Mouse (Mus musculus) limb, embryonic 11.5 days (tissue): ENCODE results near the gene Wdpcp. TPM values are rescaled to one million over a fixed set of nuclear protein-coding genes. Genes with fewer than 3 reads are reported as not detected.

ENCODE experiments used
- ATAC-seq: fragments of 200-750 bp; cut with Nextera tagmentation; 2 replicates; pipeline ENCODE4 v1.8.0; 2017; ENCODE audit warnings: low read depth; ENCODE audit not compliant: insufficient number of reproducible peaks, low FRiP score, low TSS enrichment
- DNase-seq: peaks from one replicate; pipeline ENCODE4 v3.0.0-alpha.2; 2015; ENCODE audit warnings: low spot score
- H3K27ac ChIP-seq: fragments of 300-500 bp; sonication (generic); replicated peaks from 2 replicates; pipeline ENCODE4 v1.5.1; 2014; ENCODE audit warnings: low read depth, mild to moderate bottlenecking, low read length
- H3K27me3 ChIP-seq: fragments of 300-500 bp; sonication (generic); 2 replicates; pipeline ENCODE4 v1.6.1; 2014; ENCODE audit warnings: mild to moderate bottlenecking, low read length, mixed read lengths; ENCODE audit not compliant: control insufficient read depth, insufficient read depth
- H3K36me3 ChIP-seq: fragments of 300-500 bp; sonication (generic); 2 replicates; pipeline ENCODE4 v1.6.1; 2014; ENCODE audit warnings: mild to moderate bottlenecking, low read length, moderate library complexity, mixed read lengths; ENCODE audit not compliant: control insufficient read depth, insufficient read depth
- H3K4me1 ChIP-seq: fragments of 300-500 bp; sonication (generic); 2 replicates; pipeline ENCODE4 v1.6.1; 2014; ENCODE audit warnings: low read length, mixed read lengths; ENCODE audit not compliant: control insufficient read depth, insufficient read depth
- H3K4me2 ChIP-seq: fragments of 300-500 bp; sonication (generic); 2 replicates; pipeline ENCODE4 v1.6.1; 2014; ENCODE audit warnings: low read depth, mild to moderate bottlenecking, moderate library complexity; ENCODE audit not compliant: severe bottlenecking
- H3K4me3 ChIP-seq: fragments of 300-500 bp; sonication (generic); 2 replicates; pipeline ENCODE4 v1.5.1; 2014; ENCODE audit warnings: low read depth, low read length
- H3K9ac ChIP-seq: fragments of 300-500 bp; sonication (generic); 2 replicates; pipeline ENCODE4 v1.6.1; 2014; ENCODE audit warnings: mild to moderate bottlenecking, low read length
- H3K9me3 ChIP-seq: fragments of 300-500 bp; sonication (generic); 2 replicates; pipeline ENCODE4 v1.6.1; 2016; ENCODE audit warnings: low read length; ENCODE audit not compliant: control insufficient read depth
- WGBS: fragments of 180-500 bp; shearing (Covaris S2); extraction: QIAGEN DNeasy Blood & Tissue Kit; methylation state at CpG from one replicate; pipeline ENCODE4 v1.1.7; 2014; 5-methylcytosine and 5-hydroxymethylcytosine counted together
- polyA plus RNA-seq: library from polyadenylated mRNA; unstranded; fragments of >200 nt; fragmentation: Nextera tagmentation; extraction: Ambion mirVana; gene quantifications from 2 replicates; pipeline ENCODE4 v1.2.1, GENCODE M21; 2014

The Wdpcp gene
- polyA plus RNA-seq, 1 experiment from 2014 or later: 7.5 TPM

DNA sequence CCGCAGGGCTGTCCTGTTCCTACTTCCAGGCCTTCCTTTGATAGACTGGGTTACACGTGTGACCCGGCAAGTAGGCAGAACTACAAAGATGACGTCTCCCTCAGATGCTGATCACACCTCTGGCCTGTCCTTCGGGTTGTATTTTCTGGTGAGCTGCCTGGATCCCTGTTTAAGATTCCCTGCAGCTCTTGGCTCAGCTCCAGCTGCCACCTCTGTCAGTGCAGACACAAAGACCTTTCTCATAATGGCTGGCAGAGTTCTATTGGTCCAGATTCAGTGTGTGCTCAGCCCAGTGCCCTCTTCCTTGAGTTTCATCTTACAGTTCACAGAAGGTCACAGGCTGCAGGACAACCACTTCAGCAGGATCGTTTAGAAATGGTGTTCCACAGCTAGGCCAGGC, 292.0 kb downstream of the Wdpcp start:
- no peak overlapping the region for H3K4me3 ChIP-seq
- H3K4me1 ChIP-seq: 0 out of 2 replicates have a peak, but pooled peaks cover 3% of the 10 kb centered on the region
- DNase-seq (peak; percentile 27), ATAC-seq (no peak)
- H3K36me3 ChIP-seq: no peaks in the 10 kb centered on the region
- no peaks in the 10 kb centered on the region for H3K9me3 ChIP-seq
- no peak overlapping the region for H3K4me2 ChIP-seq
- H3K27ac ChIP-seq: no peak overlapping the region; the same call in 1 of the 2 replicates
- H3K27me3 ChIP-seq: no peaks in the 10 kb centered on the region
- WGBS: 47% methylated on average over 6 of the region's 6 CpGs
- H3K9ac ChIP-seq: no peak overlapping the region

DNA sequence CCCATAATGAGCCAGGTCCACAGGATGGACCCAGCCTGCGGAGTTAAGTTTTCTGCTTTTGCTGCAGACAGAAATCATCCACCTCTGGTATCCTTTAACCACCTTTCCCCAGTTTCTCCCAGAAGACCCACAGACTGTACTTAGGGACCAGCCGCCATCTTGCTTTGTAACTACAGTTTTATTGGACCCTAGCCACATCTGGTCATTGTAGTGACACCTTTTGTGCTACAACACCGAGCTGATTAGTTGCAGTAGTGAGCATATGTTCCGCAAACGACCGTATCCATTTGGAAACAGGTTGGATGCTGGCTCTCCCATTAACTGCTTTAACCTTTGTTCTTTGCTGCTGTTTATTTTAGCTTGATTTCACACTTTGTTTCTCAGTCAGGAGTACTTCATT, 292.5 kb downstream of the Wdpcp start:
- Histone ChIP-seq H3K27me3 (no peaks in the 10 kb centered on the region), H3K9me3 (no peaks in the 10 kb centered on the region), H3K4me2 (no peak overlapping the region), H3K36me3 (no peaks in the 10 kb centered on the region), H3K9ac (no peak overlapping the region), H3K4me3 (no peak overlapping the region), H3K27ac (no peak overlapping the region; the same call in 1 of the 2 replicates), H3K4me1 (0 out of 2 replicates have a peak, but pooled peaks cover 3% of the 10 kb centered on the region)
- 47% methylated on average over 6 of the region's 6 CpGs for WGBS
- DNase-seq (peak; percentile 26), ATAC-seq (no peak)

DNA sequence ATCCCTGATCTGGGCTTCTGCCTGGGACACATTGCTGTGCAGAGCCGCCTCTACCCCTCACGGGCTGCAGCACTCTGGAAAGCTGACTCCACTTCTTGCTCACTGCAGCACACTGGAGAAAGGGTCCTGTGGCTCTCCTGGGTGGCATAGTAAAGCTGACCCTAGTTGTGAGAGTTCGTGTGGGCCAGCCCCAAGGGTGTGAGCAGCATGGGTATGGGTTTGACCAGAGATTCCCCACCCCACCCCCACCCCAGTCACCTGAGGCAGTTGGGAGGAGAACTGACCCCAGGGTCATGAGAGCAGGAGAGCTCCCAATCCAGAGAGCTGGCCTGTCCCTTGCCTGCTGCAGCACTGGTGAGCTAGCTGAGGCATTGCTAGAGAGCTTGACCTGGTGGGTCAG, 296.6 kb downstream of the Wdpcp start:
- Histone ChIP-seq H3K4me2 (no peak overlapping the region), H3K9me3 (no peaks in the 10 kb centered on the region), H3K4me3 (no peak overlapping the region), H3K27me3 (no peaks in the 10 kb centered on the region), H3K36me3 (no peaks in the 10 kb centered on the region), H3K9ac (no peak overlapping the region), H3K4me1 (0 out of 2 replicates have a peak, but pooled peaks cover 3% of the 10 kb centered on the region), H3K27ac (no peak overlapping the region)
- ATAC-seq (peak; percentile 13; the same call in 1 of the 2 replicates), DNase-seq (no peak)
- 56% methylated on average over 3 of the region's 3 CpGs for WGBS

DNA sequence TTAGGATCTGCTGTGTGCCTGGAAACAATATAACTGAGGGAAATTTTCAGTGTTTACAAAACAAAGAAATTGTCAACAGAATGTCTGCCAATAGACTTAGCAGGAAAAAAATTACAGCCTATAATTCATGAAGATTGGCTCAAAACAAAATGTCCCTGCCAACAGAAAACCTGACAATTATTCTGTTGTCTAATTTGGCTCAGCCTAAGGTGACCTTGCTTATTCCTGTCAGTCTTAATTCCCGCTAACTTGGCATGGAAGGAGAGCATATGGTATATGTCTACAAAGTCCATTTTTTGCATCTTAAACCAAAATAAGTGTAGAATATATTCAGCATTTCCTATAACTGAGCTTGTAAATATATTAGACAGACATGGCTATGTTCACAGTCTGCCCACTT, 298.8 kb downstream of the Wdpcp start:
- DNase-seq (no peak), ATAC-seq (no peak)
- no peaks in the 10 kb centered on the region for H3K36me3 ChIP-seq
- no peaks in the 10 kb centered on the region for H3K9me3 ChIP-seq
- H3K4me1 ChIP-seq: no peaks in the 10 kb centered on the region
- no peak overlapping the region for H3K4me3 ChIP-seq
- H3K4me2 ChIP-seq: no peak overlapping the region
- no peak overlapping the region for H3K27ac ChIP-seq
- H3K9ac ChIP-seq: no peak overlapping the region
- WGBS: 97% methylated on average over 1 of the region's 1 CpGs
- H3K27me3 ChIP-seq: no peaks in the 10 kb centered on the region

DNA sequence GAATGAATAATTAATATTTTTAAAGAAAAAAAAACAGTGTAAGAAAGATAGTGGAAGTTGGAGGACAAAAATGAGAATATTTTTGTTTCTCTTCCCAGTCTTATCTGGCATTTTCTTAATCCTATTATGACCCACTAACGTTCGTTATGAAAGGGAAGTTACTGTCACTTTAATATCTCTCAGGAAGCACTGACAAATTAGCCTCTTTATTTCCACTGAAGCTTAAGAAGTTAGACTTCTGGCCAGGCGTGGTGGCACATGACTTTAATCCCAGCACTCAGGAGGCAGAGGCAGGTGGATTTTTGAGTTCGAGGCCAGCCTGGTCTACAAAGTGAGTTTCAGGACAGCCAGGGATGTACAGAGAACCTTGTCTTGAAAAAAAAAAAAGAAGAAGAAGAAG, 299.7 kb downstream of the Wdpcp start:
- DNase-seq (no peak), ATAC-seq (no peak)
- Histone ChIP-seq H3K4me1 (no peaks in the 10 kb centered on the region), H3K27ac (no peak overlapping the region), H3K9ac (no peak overlapping the region), H3K4me3 (no peak overlapping the region), H3K4me2 (no peak overlapping the region), H3K36me3 (no peaks in the 10 kb centered on the region), H3K27me3 (no peaks in the 10 kb centered on the region), H3K9me3 (no peaks in the 10 kb centered on the region)
- 72% methylated on average over 4 of the region's 4 CpGs for WGBS

DNA sequence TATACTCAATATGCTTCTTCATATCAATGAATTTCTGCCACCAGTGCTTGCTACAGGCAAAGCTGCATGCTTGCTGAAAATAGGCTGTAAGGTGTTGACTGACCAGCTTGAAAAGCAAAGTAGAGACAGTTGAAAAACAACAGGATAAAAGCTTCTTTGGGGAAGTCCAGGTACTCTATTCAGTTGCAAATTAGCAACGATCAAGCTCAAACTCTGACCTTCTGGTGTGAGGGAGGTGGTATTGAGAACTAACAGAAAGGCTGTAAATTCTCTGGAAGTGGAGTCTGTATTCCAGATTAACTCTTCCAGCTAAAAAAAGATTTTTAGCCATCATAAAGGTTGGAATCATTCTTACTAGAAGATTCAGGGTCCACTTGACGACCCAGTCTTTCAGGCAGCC, 303.0 kb downstream of the Wdpcp start:
- 85% methylated on average over 2 of the region's 2 CpGs for WGBS
- Histone ChIP-seq H3K9ac (no peak overlapping the region), H3K27me3 (no peaks in the 10 kb centered on the region), H3K27ac (no peak overlapping the region), H3K4me1 (no peaks in the 10 kb centered on the region), H3K4me2 (no peak overlapping the region), H3K4me3 (no peak overlapping the region), H3K36me3 (no peaks in the 10 kb centered on the region), H3K9me3 (no peaks in the 10 kb centered on the region)
- ATAC-seq (no peak), DNase-seq (no peak)

DNA sequence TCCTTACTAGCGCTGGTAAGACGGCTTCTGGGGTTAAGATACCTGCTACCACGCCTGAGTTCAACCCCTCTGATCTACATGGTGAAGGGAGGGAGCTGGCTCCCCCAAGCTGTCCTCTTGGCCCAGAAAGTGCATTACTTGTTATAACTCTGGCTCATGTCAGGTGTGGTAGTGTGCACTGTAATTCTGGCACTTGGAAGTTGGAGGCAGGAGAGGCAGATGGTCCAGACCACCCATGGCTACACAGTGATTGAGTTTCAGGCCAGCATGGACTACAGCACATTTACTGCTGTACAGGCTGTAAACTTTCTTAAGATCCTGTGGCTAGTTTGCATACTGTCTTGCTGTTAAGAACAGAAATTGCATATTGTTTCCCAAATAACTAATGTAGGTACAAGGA, 322.7 kb downstream of the Wdpcp start:
- H3K9ac ChIP-seq: no peak overlapping the region
- H3K4me3 ChIP-seq: no peak overlapping the region
- H3K36me3 ChIP-seq: no peaks in the 10 kb centered on the region
- 78% methylated on average over 3 of the region's 3 CpGs for WGBS
- no peaks in the 10 kb centered on the region for H3K4me1 ChIP-seq
- DNase-seq (no peak), ATAC-seq (no peak)
- no peaks in the 10 kb centered on the region for H3K9me3 ChIP-seq
- H3K27me3 ChIP-seq: no peaks in the 10 kb centered on the region
- no peak overlapping the region for H3K27ac ChIP-seq
- H3K4me2 ChIP-seq: no peak overlapping the region

DNA sequence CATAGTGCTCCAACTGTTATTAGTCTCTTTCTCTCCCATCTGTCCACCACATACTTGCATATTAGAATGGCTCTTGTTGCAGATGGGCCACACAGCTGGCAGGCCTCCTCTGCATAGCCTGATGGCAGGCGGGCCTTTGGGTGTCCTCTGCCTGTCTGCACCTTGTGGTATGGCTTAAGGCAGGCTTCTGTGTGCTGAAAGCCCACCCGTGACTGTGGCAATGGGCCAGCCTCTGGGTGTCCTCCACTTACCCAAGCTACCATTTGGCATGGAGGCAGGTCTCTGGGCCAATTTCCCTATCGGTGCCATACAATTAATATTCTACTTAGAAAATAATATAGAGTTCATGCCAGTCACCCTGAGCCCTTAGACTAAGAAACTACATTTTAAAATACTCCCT, 350.5 kb downstream of the Wdpcp start:
- Histone ChIP-seq H3K4me3 (no peak overlapping the region), H3K9ac (no peak overlapping the region), H3K36me3 (no peaks in the 10 kb centered on the region), H3K4me1 (no peaks in the 10 kb centered on the region), H3K9me3 (no peaks in the 10 kb centered on the region), H3K4me2 (no peak overlapping the region), H3K27ac (no peak overlapping the region), H3K27me3 (no peaks in the 10 kb centered on the region)
- DNase-seq: no peak
- ATAC-seq: no peak
- 88% methylated on average over 3 of the region's 3 CpGs for WGBS
